Mouse (Mus musculus) thymus, adult 2 months (tissue): ENCODE measurements around the gene Hmox2. TPM values are rescaled to one million over a fixed set of nuclear protein-coding genes. Genes with fewer than 3 reads are reported as not detected.

Experiments
- DNase-seq: peaks from one replicate; pipeline ENCODE4 v3.0.0; 2021
- H3K27ac ChIP-seq: fragments of 200-500 bp; 2 replicates; pipeline ENCODE4 v1.5.1; 2012; ENCODE audit warnings: low read length, control low read depth; ENCODE audit not compliant: control insufficient read depth, insufficient read depth
- H3K27me3 ChIP-seq: fragments of 200-500 bp; 2 replicates; pipeline ENCODE4 v1.6.1; 2012; ENCODE audit warnings: mild to moderate bottlenecking, low read length, moderate library complexity, mixed read lengths; ENCODE audit not compliant: control insufficient read depth, insufficient read depth
- H3K36me3 ChIP-seq: fragments of 200-500 bp; 2 replicates; pipeline ENCODE4 v1.6.1; 2012; ENCODE audit warnings: mild to moderate bottlenecking, low read length, moderate library complexity; ENCODE audit not compliant: control insufficient read depth, insufficient read depth
- H3K4me1 ChIP-seq: fragments of 200-500 bp; replicated peaks from 2 replicates; pipeline ENCODE4 v1.6.1; 2012; ENCODE audit warnings: low read length; ENCODE audit not compliant: control insufficient read depth, insufficient read depth
- H3K4me3 ChIP-seq: fragments of 200-500 bp; 2 replicates; pipeline ENCODE4 v1.5.1; 2012; ENCODE audit warnings: mild to moderate bottlenecking, low read length, control low read depth, moderate library complexity; ENCODE audit not compliant: control insufficient read depth, insufficient read depth
- CTCF ChIP-seq: fragments of 200-500 bp; IDR thresholded peaks from 2 replicates; pipeline ENCODE4 v1.5.1; 2012; ENCODE audit warnings: mild to moderate bottlenecking, control low read depth, low read length, moderate library complexity, borderline replicate concordance; ENCODE audit not compliant: control insufficient read depth, poor library complexity, insufficient read depth; ENCODE audit errors: extremely low read depth
- POLR2A ChIP-seq: fragments of 200-500 bp; IDR thresholded peaks from 2 replicates; pipeline ENCODE4 v1.6.1; 2012; ENCODE audit warnings: mild to moderate bottlenecking, low read length, control low read depth, moderate library complexity; ENCODE audit not compliant: control insufficient read depth, poor library complexity, insufficient read depth; ENCODE audit errors: extremely low read depth
- WGBS: fragments of 180-500 bp; shearing (Covaris S2); methylation state at CpG from one replicate; pipeline ENCODE4 v1.1.7; 2018; 5-methylcytosine and 5-hydroxymethylcytosine counted together
- polyA plus RNA-seq: library from polyadenylated mRNA; depleted of rRNA; stranded (reverse); fragments of >200 nt; gene quantifications from 2 replicates; pipeline ENCODE4 v1.2.3, GENCODE M21; 2012; rRNA removed

The Hmox2 gene
- polyA plus RNA-seq, 1 experiment, result 54.7 TPM

DNA sequence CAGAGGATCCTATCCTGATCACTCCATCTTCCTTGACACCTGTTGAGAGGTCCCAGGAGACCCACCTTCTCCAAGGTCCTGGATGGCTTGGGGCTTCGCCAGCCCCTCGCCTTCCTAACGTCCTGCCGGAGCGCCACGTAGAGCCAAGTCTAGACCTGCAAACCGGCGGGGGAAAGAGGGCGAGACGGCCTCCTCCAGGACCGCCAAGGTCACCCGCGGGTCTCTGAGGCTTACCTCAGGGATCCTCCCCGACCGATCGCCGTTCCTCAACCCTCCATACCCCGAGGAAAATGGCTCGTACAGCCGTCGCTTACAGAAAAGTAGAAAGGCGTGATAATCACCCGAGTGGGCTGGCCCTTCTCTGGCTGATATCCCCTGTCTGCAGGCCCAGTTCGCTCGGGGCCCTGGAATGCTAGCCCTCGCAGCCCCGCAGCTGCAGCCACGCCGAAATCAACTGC, 63.2 kb downstream of the Hmox2 start:
- Histone ChIP-seq H3K27me3 (no peaks in the 10 kb centered on the region), H3K4me3 (peak overlapping the region; percentile 92), H3K4me1 (peaks cover 3% of the 10 kb centered on the region), H3K27ac (no peak overlapping the region), H3K36me3 (no peaks in the 10 kb centered on the region)
- no peak for DNase-seq
- TF ChIP-seq CTCF (no peak), POLR2A (no peak)
- WGBS, result 2% methylated on average over 29 of the region's 29 CpGs

DNA sequence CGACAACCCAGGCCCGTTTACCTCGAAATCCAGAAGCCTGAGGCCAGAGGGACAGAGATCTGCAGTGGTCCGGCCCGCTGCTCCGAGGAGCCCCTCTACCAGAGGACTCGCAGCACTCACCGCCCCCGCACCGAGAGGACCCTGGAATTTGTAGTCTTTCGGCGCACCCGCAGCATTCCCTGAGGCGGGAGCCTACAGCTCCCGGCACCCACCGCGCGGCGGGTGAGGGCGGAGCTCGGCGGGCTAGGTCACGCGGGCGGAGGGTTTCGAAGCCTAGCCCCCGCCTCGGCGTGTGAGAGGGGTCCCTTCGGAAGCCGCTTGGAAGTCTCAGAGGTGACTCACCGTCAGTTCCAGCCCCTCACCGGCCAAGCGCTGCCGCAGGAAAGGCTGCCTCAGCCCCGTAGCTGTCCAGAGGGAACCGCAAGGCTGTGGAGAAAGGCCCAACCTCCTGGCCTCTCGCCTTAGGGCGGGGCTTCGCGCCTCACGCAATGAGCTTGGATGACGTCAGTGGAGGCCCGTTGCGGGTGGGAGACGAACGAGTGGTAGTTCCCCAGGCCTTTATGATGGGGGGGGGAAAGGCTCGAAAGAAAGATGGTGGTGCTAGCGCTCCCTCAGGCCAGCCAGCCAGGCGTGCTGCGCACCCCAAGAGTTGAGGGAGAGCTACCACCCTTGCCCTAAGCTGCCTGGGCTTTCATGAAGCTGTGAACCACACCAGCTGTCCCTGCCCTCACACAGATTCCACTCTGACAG, 63.8 kb downstream of the Hmox2 start, which contains the start of gene Cdip1:
Gene Cdip1 (minus strand): TSS at position 483 of the 750 bp plus-strand sequence.
- Histone ChIP-seq H3K4me3 (peak within 1 kb of the TSS; percentile 92), H3K27ac (peak within 1 kb of the TSS; percentile 30; the same call in 1 of the 2 replicates), H3K36me3 (no peaks in the 10 kb centered on the region), H3K4me1 (peaks cover 3% of the 10 kb centered on the region), H3K27me3 (no peaks in the 10 kb centered on the region)
- WGBS, result 1% methylated on average over 51 of the region's 51 CpGs
- peak; percentile 95 for DNase-seq
- TF ChIP-seq POLR2A (peak; percentile 64; the same call in 1 of the 2 replicates), CTCF (0 out of 2 replicates have a peak, but pooled peaks have one; percentile 36)

DNA sequence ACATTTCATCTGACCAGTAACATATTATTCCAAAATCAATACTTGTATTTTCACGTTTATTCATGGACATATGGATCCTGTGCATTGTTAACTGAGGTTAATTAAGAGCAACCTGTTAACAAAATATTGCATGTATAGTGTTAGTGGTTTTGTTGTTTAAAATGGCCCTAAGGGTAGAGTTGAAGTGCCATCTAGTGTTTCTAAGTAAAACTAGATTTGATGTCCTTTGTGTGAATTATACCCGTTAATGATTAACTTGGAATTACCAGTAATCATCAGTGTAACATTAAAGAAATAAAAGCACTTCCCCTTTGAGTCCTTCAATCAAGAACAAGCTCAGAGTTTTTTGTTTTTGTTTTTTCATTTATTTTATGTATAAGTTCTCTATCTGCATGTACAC, 65.2 kb downstream of the Hmox2 start:
- Histone ChIP-seq H3K27ac (no peak overlapping the region), H3K4me3 (no peak overlapping the region), H3K36me3 (no peaks in the 10 kb centered on the region), H3K4me1 (peaks cover 3% of the 10 kb centered on the region), H3K27me3 (no peaks in the 10 kb centered on the region)
- TF ChIP-seq POLR2A (no peak), CTCF (no peak)
- 40% methylated on average over 2 of the region's 2 CpGs for WGBS
- no peak for DNase-seq

DNA sequence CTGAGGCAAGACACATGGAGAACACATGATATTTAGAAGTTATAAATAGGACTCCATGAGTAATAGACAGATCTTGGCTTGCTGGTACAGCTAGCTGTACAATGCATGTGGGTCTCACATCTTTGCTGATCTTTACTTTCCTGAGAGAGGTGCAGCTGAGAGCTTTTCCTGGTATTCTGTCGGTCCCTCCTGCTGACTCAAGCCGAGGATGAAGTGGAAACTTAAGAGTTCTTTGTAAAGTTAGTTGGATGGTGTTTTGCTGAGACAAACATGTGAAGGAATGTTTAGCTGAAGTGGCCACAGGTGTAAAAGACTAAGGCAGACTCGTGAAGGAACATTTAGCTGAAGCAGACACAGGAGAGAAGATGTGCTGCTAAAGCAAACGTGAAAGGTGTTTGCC, 70.5 kb downstream of the Hmox2 start:
- Histone ChIP-seq H3K36me3 (no peaks in the 10 kb centered on the region), H3K4me1 (no peaks in the 10 kb centered on the region), H3K4me3 (no peak overlapping the region), H3K27me3 (no peaks in the 10 kb centered on the region), H3K27ac (no peak overlapping the region)
- WGBS, result 93% methylated on average over 4 of the region's 4 CpGs
- DNase-seq, result no peak
- no peak for TF ChIP-seq CTCF
- no peak for TF ChIP-seq POLR2A

Other genes starting within 250 kb of the Hmox2 start
- 5.3 and 12.1 TPM in 2 replicates for gene Srl, start 184.5 kb upstream of the Hmox2 start, polyA plus RNA-seq
- 12.0 and 13.5 TPM in 2 replicates for gene Tfap4, start 166.5 kb upstream of the Hmox2 start, polyA plus RNA-seq
- gene Glis2, start 131.6 kb upstream of the Hmox2 start, polyA plus RNA-seq, result 11.8 and 14.3 TPM in 2 replicates
- 35.7 and 40.4 TPM in 2 replicates for gene Pam16, start 101.4 kb upstream of the Hmox2 start, polyA plus RNA-seq
- 5.3 and 8.1 TPM in 2 replicates for gene Vasn, start 86.4 kb upstream of the Hmox2 start, polyA plus RNA-seq
- gene Dnaja3, start 86.4 kb upstream of the Hmox2 start, polyA plus RNA-seq, result 18.3 and 19.7 TPM in 2 replicates
- gene Coro7, start 46.6 kb upstream of the Hmox2 start, polyA plus RNA-seq, result 391 and 423 TPM in 2 replicates
- 25.6 and 27.2 TPM in 2 replicates for gene Nmral1, start 7.0 kb upstream of the Hmox2 start, polyA plus RNA-seq
- gene Cdip1, start 63.9 kb downstream of the Hmox2 start, polyA plus RNA-seq, result 112 and 119 TPM in 2 replicates
- gene 4930562C15Rik, start 109.1 kb downstream of the Hmox2 start, polyA plus RNA-seq, result 0.13 TPM in 1 of 2 replicates, not detected in the other
- gene Ubald1, start 154.0 kb downstream of the Hmox2 start, polyA plus RNA-seq, result 92.4 and 107 TPM in 2 replicates
- 89.2 and 98.3 TPM in 2 replicates for gene Mgrn1, start 159.9 kb downstream of the Hmox2 start, polyA plus RNA-seq
- gene Nudt16l1, start 212.4 kb downstream of the Hmox2 start, polyA plus RNA-seq, result 139 and 151 TPM in 2 replicates
- gene Anks3, start 237.8 kb downstream of the Hmox2 start, polyA plus RNA-seq, result 85.0 and 89.0 TPM in 2 replicates